In genomic region chr2:120866561-120866960, GRCm38 (mm10) we compare ENCODE assay signal across 8 mouse cellular contexts. TPM values are rescaled to one million over a fixed set of nuclear protein-coding genes. Genes with fewer than 3 reads are reported as not detected.
A peak's percentile ranks its signal among the peaks of the same experiment; 100 is the strongest.
DNase-seq lines count a peak whose midpoint lies in the region; ATAC-seq and TF ChIP-seq lines count a peak whose summit lies in the region.

No protein-coding gene starts in this region.

- no peak for TF ChIP-seq EP300 in heart, postnatal 0 days (IDR thresholded peaks at IDR 0.05; ENCODE audit: low read depth)

- H3K27ac ChIP-seq in heart, postnatal 0 days (ENCODE audit: low read depth): no peak overlapping the region
- no peak overlapping the region for H3K27ac ChIP-seq in heart, embryonic 10.5 days
- no peak overlapping the region for H3K27ac ChIP-seq in neural tube, embryonic 11.5 days (ENCODE audit: low read depth, low read length)
- no peak overlapping the region for H3K27ac ChIP-seq in neural tube, embryonic 15.5 days (replicated peaks)

- no peaks in the 10 kb centered on the region for H3K27me3 ChIP-seq in heart, postnatal 0 days (ENCODE audit: control insufficient read depth, insufficient read depth, low read length)
- no peaks in the 10 kb centered on the region for H3K27me3 ChIP-seq in heart, embryonic 10.5 days (ENCODE audit: insufficient read depth, poor library complexity, severe bottlenecking)
- no peaks in the 10 kb centered on the region for H3K27me3 ChIP-seq in neural tube, embryonic 11.5 days (ENCODE audit: control insufficient read depth, insufficient read depth, low read length)
- no peaks in the 10 kb centered on the region for H3K27me3 ChIP-seq in neural tube, embryonic 15.5 days (replicated peaks)

- ATAC-seq in heart, postnatal 0 days (ENCODE audit: insufficient read depth, low read depth): peak; percentile 39; the same call in 1 of the 2 replicates
- ATAC-seq in neural tube, embryonic 11.5 days (ENCODE audit: insufficient read depth, low FRiP score, low TSS enrichment): no peak
- no peak for ATAC-seq in neural tube, embryonic 15.5 days (ENCODE audit: low FRiP score)

- H3K9ac ChIP-seq in heart, postnatal 0 days (replicated peaks; ENCODE audit: low read depth, low read length): no peak overlapping the region
- no peak overlapping the region for H3K9ac ChIP-seq in neural tube, embryonic 11.5 days (ENCODE audit: low read length)
- no peak overlapping the region for H3K9ac ChIP-seq in neural tube, embryonic 15.5 days (replicated peaks)

- H3K4me3 ChIP-seq in heart, postnatal 0 days (ENCODE audit: low read depth, low read length): no peak overlapping the region
- H3K4me3 ChIP-seq in heart, embryonic 10.5 days: no peak overlapping the region
- no peak overlapping the region for H3K4me3 ChIP-seq in neural tube, embryonic 11.5 days (ENCODE audit: low read depth, low read length)
- H3K4me3 ChIP-seq in neural tube, embryonic 15.5 days (replicated peaks): no peak overlapping the region

- no peak overlapping the region for H3K4me2 ChIP-seq in heart, postnatal 0 days (ENCODE audit: low read depth, low read length)
- no peak overlapping the region for H3K4me2 ChIP-seq in neural tube, embryonic 11.5 days (ENCODE audit: low read depth)
- no peak overlapping the region for H3K4me2 ChIP-seq in neural tube, embryonic 15.5 days

- DNase-seq in heart, postnatal 0 days (ENCODE audit: low spot score): no peak
- DNase-seq in heart, embryonic 10.5 days (ENCODE audit: low spot score): no peak
- peak; percentile 17 for DNase-seq in neural tube, embryonic 11.5 days (ENCODE audit: low spot score)
- peak; percentile 33 for DNase-seq in adipocyte (ENCODE audit: low spot score)
- peak; percentile 16 for DNase-seq in forelimb bud, embryonic 11.5 days (ENCODE audit: low read depth, low spot score)
- DNase-seq in retina, adult 2 months (ENCODE audit: low read depth, low spot score): peak; percentile 42
- DNase-seq in frontal cortex, postnatal 25 days (ENCODE audit: low spot score in 2 of 2): no peak

- no peaks in the 10 kb centered on the region for H3K9me3 ChIP-seq in heart, postnatal 0 days (replicated peaks; ENCODE audit: control insufficient read depth, low read length)
- no peaks in the 10 kb centered on the region for H3K9me3 ChIP-seq in heart, embryonic 10.5 days
- no peaks in the 10 kb centered on the region for H3K9me3 ChIP-seq in neural tube, embryonic 11.5 days (ENCODE audit: control insufficient read depth, low read length)
- H3K9me3 ChIP-seq in neural tube, embryonic 15.5 days (replicated peaks): no peaks in the 10 kb centered on the region

- H3K36me3 ChIP-seq in heart, postnatal 0 days (replicated peaks; ENCODE audit: control insufficient read depth, insufficient read depth, low read length): peaks cover 44% of the 10 kb centered on the region
- H3K36me3 ChIP-seq in heart, embryonic 10.5 days: peaks cover 78% of the 10 kb centered on the region
- H3K36me3 ChIP-seq in neural tube, embryonic 11.5 days (ENCODE audit: control insufficient read depth, insufficient read depth, low read length): peaks cover 4% of the 10 kb centered on the region; the same call in 1 of the 2 replicates
- peaks cover 63% of the 10 kb centered on the region for H3K36me3 ChIP-seq in neural tube, embryonic 15.5 days

- whole genome bisulfite sequencing in heart, postnatal 0 days: 16% methylated on average over 1 of the region's 1 CpGs
- WGBS in heart, embryonic 10.5 days: 27% methylated on average over 1 of the region's 1 CpGs
- WGBS in neural tube, embryonic 11.5 days: 41% methylated on average over 1 of the region's 1 CpGs
- 39% methylated on average over 1 of the region's 1 CpGs for WGBS in neural tube, embryonic 15.5 days

- TF ChIP-seq CTCF in heart, postnatal 0 days (IDR thresholded peaks at IDR 0.05; ENCODE audit: low read depth): peak; percentile 71

- H3K4me1 ChIP-seq in heart, postnatal 0 days (ENCODE audit: control insufficient read depth, insufficient read depth): no peaks in the 10 kb centered on the region
- H3K4me1 ChIP-seq in heart, embryonic 10.5 days: no peaks in the 10 kb centered on the region
- no peaks in the 10 kb centered on the region for H3K4me1 ChIP-seq in neural tube, embryonic 11.5 days (ENCODE audit: control insufficient read depth, insufficient read depth, low read length)
- H3K4me1 ChIP-seq in neural tube, embryonic 15.5 days: no peaks in the 10 kb centered on the region

RNA-seq across cellular contexts. Expression of gene Ttbk2, which starts 16.2 kb away (rescaled TPM):
- 5.8 and 14.5 TPM in 2 replicates for total RNA-seq in heart, postnatal 0 days (2014; rRNA removed; ENCODE audit: low replicate concordance)
- polyA plus RNA-seq in heart, postnatal 0 days (2015; fragmentation: Nextera tagmentation; extraction: Ambion mirVana): 1.4 and 1.8 TPM in 2 replicates
- 3.0 and 3.2 TPM in 2 replicates for polyA plus RNA-seq in heart, embryonic 10.5 days (2016; fragmentation: Nextera tagmentation; extraction: Ambion mirVana)
- 9.4 and 11.8 TPM in 2 replicates for polyA plus RNA-seq in neural tube, embryonic 11.5 days (2014; fragmentation: Nextera tagmentation; extraction: Ambion mirVana)
- 10.5 and 13.3 TPM in 2 replicates for polyA plus RNA-seq in neural tube, embryonic 15.5 days (2015; fragmentation: Nextera tagmentation; extraction: Ambion mirVana)

RNA-seq across cellular contexts. Expression of gene Cdan1, which starts 16.6 kb away (rescaled TPM):
- 20.2 and 43.6 TPM in 2 replicates for total RNA-seq in heart, postnatal 0 days (2014; rRNA removed; ENCODE audit: low replicate concordance)
- 2.6 and 2.7 TPM in 2 replicates for polyA plus RNA-seq in heart, postnatal 0 days (2015; fragmentation: Nextera tagmentation; extraction: Ambion mirVana)
- 5.8 and 6.9 TPM in 2 replicates for polyA plus RNA-seq in heart, embryonic 10.5 days (2016; fragmentation: Nextera tagmentation; extraction: Ambion mirVana)
- polyA plus RNA-seq in neural tube, embryonic 11.5 days (2014; fragmentation: Nextera tagmentation; extraction: Ambion mirVana): 6.3 and 7.9 TPM in 2 replicates
- 5.7 and 6.3 TPM in 2 replicates for polyA plus RNA-seq in neural tube, embryonic 15.5 days (2015; fragmentation: Nextera tagmentation; extraction: Ambion mirVana)

Comparison
In these comparisons a context has a peak if more than half of its experiments do, and no peak if none do; other contexts are left out.
1. DNase-seq: peak in neural tube, embryonic 11.5 days (single experiment), adipocyte (single experiment), forelimb bud, embryonic 11.5 days (single experiment) and retina, adult 2 months (single experiment); none in heart, postnatal 0 days (single experiment), heart, embryonic 10.5 days (single experiment) and frontal cortex, postnatal 25 days (0 of 2).